Mouse (Mus musculus): ENCODE results near the gene Rbks.

GRCm38 (mm10) chr5:31603766-31604165 is 93.7 kb downstream of the Rbks start:
- TF ChIP-seq CTCF (IDR thresholded peaks at IDR 0.05) (no peak), EP300 (IDR thresholded peaks at IDR 0.05; ENCODE audit: insufficient read depth, low read depth, low read length) (no peak)

All from heart, adult 2 months (tissue).